Mouse (Mus musculus) spleen, postnatal 14 days (tissue): ENCODE results near the gene Tmem238.
"Not testable (repeated sequence)": the region's sequence is repeated elsewhere in the genome, so short reads cannot be mapped to it uniquely, and the experiment has no call there.

Source experiments
- DNase-seq, 2 experiments: peaks; one replicate each; pipeline ENCODE4 v3.0.0; 2021 to 2022; ENCODE audit warnings: low spot score in 2 of 2

The Tmem238 gene

DNA sequence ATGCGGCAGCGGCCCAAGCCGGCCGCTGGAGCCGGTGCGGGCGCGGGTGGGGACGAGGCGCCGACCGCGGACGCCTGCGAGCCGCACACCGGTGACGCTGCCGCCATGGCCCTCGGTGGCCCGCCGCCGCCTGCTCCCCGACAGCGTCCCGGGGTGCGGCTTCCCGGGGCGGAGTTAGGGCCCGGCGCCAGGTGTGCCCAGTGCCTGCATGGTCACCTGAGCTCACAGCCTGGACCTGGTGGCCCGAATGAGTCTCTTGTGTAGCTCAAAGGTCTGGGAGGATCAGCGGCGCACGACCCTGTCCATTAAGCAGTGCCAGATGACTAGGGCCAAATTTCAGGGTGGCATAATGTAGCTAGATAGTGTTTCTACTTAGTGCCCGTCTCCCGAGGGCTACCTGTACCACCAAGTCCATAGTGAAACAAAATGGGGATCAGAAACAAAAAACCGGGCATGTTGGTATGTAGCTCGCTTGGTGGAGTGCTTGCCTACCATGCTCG lies at the start of gene Tmem238:
Gene Tmem238, minus strand, starts transcription at position 221 of the 500 bp plus-strand sequence.
- DNase-seq: peak; percentile 32 to 33

DNA sequence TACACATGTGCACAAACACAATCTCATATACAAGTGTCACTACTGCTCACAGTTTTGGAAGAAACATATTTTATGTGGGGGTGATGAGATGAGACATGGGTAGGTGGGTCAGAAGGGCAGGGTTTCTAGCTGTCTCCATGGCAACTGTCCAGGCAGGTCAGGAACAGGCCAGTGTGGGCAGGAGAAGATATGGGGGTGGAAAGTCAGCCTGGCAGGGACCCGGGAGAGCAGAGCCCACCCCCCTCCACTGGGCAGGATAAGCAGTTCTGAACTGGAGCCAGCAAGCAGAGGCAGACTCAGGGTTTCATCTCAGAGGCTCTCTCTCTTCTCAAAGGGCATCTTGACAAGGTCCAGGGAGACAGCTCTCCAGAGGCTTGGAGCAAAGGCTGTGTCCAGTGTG lies 48.2 kb upstream of the Tmem238 start:
- DNase-seq: no peak

- DNase-seq: peak in 1 of 2 experiments; percentile 43
These were observed 46.9 kb upstream of the Tmem238 start for GRCm38 (mm10) chr7:4836351-4836792.

- DNase-seq: no peak
These were observed 46.3 kb upstream of the Tmem238 start for GRCm38 (mm10) chr7:4835631-4836327.

GRCm38 (mm10) chr7:4830476-4830875 lies 41.0 kb upstream of the Tmem238 start:
- no peak for DNase-seq

GRCm38 (mm10) chr7:4825365-4825764 lies 35.9 kb upstream of the Tmem238 start:
- DNase-seq: no peak

GRCm38 (mm10) chr7:4822162-4822907 lies 32.9 kb upstream of the Tmem238 start:
- no peak for DNase-seq

DNA sequence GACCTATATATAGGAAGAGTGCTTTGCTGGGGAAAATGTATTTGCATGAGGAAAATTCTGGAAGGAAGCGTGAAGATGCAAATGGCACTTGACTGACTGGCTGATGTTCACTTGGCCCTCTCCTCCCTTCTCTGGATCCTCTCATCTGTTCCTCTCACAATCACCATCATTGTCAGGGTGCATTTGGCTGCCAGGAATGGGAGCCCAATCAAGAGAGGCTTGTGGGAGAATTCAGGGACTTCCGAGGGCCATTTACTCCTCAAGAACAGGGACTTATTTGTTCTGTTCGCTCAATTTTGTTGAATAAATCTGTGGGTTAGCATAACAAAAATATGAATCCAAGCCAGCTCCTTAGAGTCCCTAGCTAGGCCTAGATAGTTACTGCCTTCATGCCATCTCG lies 32.2 kb upstream of the Tmem238 start:
- no peak for DNase-seq

DNA sequence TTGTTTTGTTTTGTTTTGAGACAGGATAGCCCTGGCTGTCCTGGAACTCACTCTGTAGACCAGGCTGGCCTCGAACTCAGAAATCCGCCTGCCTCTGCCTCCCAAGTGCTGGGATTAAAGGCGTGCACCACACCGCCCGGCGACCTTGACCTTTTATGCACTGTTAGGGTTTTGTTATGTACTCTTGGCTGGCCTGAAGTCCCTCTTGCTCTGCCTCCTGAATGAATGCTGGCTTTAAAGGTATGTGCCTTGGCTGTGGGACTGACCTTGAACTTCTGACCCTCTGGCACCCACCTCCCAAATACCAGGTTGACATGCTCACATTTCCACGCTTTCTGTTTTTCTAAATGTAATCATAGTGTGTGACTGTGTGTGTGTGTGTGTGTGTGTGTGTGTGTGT lies 31.5 kb upstream of the Tmem238 start:
- not testable (repeated sequence) for DNase-seq

GRCm38 (mm10) chr7:4816559-4816958 lies 27.1 kb upstream of the Tmem238 start:
- DNase-seq: no peak

GRCm38 (mm10) chr7:4813105-4813791 lies 23.8 kb upstream of the Tmem238 start:
- DNase-seq: no peak

DNA sequence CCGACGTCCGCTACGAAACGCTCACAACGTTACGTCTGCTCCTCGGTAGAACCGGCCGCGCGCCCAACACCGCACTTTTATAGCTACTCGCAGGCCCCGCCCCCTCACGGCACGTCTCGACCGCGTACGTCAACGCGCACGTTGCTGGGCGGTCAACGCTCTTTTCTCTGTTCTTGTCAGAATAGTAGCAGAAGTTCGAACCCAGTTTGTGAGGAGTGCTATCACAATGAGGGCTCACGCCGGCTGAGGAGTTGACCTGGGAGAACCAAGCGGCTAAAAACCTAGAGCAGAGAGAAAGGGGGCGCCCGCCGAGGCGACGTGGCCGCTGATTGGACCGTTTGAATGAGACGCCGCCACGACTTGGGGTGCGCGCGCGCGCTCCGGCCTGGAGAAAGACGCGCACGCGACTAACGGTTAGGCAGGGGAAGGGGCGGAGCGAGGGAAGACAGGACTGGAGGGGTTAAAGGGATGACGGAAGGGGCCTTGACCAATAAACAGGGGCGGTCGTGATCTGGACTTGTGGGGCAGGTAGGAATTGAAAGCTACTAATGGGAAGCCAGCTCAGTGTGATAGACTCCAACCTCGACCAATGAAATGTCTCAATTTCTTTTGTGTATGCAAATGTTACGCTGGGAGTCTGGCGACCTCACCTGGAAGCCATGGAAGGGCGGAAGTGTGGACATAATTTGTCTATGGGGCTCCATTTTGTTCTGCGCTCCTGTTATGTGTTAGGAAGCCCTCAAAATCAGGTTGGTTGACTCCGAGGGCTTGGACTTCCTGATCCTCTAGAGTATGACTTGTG lies 23.0 kb upstream of the Tmem238 start, which contains the start of gene Ube2s:
Gene Ube2s, minus strand, starts transcription at position 288 of the 802 bp plus-strand sequence.
- DNase-seq: peak; percentile 97 to 99

GRCm38 (mm10) chr7:4811842-4812302 lies 22.4 kb upstream of the Tmem238 start:
- DNase-seq: peak; percentile 17 to 26

DNA sequence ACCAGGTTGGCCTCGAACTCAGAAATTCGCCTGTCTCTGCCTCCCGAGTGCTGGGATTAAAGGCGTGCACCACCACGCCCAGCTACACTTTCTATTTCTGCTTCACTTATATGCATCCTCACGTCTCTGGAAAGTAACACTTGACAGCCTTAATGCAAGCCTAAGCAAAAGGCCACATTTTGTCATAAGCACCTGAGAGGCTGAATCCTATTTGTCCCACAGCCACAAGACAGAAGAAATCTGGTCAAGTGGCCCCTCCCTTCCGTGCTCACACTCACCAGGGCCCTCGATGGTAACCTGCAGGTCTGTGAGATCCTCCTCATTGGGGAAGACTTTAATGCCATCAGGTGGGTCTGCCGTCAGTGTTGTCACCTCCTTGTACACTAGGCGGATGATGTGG lies 21.7 kb upstream of the Tmem238 start:
- not testable (repeated sequence) for DNase-seq

GRCm38 (mm10) chr7:4806716-4807115 lies 17.3 kb upstream of the Tmem238 start:
- peak in 1 of 2 experiments; percentile 38 for DNase-seq

- no peak for DNase-seq
These were observed 12.8 kb upstream of the Tmem238 start for GRCm38 (mm10) chr7:4802247-4802646.

DNA sequence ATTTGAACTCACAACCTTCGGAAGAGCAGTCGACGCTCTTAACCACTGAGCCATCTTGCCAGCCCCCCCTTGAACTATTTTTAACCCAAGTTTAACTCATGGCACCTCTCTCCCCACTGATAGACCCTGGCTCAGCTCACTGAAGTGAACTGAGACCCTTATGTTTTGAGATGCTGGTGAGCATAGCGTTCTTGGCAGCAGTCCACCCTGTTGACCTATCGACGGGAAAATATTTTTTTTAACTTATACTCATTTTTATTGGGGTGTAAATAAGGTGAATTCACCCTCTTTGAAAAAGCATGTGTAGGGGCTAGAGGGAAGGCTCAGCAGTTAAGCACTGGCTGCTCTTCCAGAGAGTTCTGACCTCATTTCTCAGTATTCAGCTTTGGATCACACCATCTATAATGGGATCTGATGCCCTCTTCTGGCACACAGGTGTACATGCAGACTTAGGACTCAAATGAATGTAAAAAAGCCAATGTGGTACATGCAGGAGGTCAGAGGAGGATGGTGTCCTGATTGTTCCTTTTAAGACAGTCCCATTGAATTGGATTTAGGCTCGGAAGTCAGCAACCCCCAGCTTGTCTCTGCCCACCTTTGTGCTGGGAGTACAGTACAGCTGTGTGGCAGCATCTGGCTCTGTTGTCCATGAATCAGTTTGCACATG lies 6.4 kb upstream of the Tmem238 start:
- DNase-seq: no peak

DNA sequence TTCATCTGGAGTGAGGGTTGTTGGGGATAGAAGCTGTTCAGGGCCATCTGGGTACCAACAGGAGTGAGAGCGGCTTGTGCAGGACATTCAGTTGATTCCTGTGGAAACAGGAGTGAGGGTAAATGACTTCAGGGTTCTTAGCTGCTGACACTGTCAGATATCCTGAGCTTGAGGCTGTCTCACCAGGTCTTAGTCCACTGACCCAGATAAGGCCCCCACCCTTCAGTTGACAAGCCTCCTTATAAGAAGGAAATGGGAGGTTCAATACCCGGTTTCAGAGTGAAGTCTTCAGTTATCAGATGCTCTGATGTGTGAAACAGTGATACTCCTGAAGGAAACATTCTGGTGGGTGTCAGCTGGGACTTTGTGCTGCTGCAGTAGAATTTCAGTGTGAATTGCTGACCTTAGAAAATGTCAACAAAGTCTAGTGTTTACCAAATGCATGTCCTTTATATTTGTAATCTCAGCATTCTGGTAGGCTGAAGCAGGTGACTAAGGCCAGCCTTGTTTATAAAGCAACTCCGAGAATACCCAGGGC lies 5.2 kb upstream of the Tmem238 start:
- DNase-seq: no peak

GRCm38 (mm10) chr7:4793674-4794073 lies 4.2 kb upstream of the Tmem238 start:
- no peak for DNase-seq

DNA sequence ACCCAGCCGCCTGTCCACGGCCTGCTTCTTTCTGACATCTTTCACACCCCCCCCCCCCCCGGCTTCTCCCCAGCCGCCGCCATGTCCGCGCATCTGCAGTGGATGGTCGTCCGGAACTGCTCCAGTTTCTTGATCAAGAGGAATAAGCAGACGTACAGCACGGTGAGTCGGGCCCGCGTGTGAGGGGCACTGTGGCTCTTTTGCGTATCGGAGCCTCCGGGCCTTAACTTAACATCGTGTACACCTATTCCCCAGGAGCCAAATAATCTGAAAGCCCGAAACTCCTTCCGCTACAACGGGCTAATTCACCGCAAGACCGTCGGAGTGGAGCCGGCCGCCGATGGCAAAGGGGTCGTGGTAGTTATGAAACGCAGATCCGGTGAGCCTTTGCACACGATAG lies 3.8 kb upstream of the Tmem238 start:
- DNase-seq: not testable (repeated sequence)
